Mouse (Mus musculus) adrenal gland, adult 2 months (tissue): ENCODE results near the gene Rapgef4. TPM values are rescaled to one million over a fixed set of nuclear protein-coding genes. Genes with fewer than 3 reads are reported as not detected.

Experiments
- DNase-seq: peaks from one replicate; pipeline ENCODE4 v3.0.0; 2021
- polyA plus RNA-seq: library from polyadenylated mRNA; depleted of rRNA; stranded (reverse); fragments of >200 nt; gene quantifications from 2 replicates; pipeline ENCODE4 v1.2.3, GENCODE M21; 2012; rRNA removed
- total RNA-seq, 2 experiments: library from RNA; stranded (reverse); gene quantifications; 2 replicates each; pipeline ENCODE4 v1.2.3; 2021

Gene Rapgef4
- total and polyA plus RNA-seq, 3 experiments, result 109 to 271 (median 137) TPM

GRCm38 (mm10) chr2:72280524-72280923, 299.5 kb downstream of the Rapgef4 start:
- DNase-seq, result no peak

GRCm38 (mm10) chr2:72281971-72282370, 300.9 kb downstream of the Rapgef4 start:
- no peak for DNase-seq

DNA sequence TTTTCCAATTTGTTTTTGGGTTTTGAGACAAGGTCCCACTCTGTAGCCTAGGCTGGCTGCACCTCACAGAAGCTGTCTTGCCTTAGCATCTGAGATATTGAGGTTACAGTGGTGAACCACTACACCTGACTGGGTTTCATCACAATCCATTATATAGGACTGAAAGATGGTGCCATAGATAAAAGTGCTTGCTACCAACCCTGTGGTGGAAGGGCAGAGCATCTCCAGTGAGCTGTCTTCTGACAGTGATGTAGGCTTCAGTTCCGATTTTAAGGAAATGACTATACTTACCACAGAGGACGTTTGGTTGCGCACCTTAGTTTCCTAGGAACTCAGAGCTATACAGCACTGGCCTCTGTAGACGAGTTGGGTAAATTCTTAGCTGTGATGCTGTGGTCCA, 301.7 kb downstream of the Rapgef4 start:
- no peak for DNase-seq

DNA sequence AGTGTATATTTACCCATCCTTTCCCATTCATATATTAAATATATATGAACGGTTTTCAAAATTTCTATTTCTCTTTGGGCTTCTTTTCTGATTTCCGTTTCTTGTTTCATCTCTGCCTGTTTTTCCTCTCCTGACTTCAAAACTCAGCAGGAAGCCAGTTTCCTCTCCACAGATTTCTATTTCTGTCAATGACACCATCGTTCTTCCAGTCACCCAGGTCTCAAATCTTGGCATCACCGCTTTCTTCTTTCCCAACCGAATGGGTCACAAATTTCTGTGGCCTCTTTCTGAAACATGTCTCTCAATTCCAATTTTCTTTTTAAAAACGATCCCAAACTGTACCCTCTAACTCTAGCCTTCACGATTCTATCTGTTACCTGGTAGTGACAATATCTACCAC, 303.6 kb downstream of the Rapgef4 start:
- DNase-seq, result no peak

- DNase-seq, result peak; percentile 85
These were observed 304.3 kb downstream of the Rapgef4 start, which contains the start of gene Map3k20 for GRCm38 (mm10) chr2:72285256-72285887. Map3k20 (plus strand) TSS chr2:72285637.

GRCm38 (mm10) chr2:72285888-72286661, 305.0 kb downstream of the Rapgef4 start:
- peak; percentile 66 for DNase-seq

GRCm38 (mm10) chr2:72287142-72287541, 306.1 kb downstream of the Rapgef4 start:
- peak; percentile 47 for DNase-seq

GRCm38 (mm10) chr2:72288932-72289534, 308.0 kb downstream of the Rapgef4 start:
- DNase-seq, result no peak

DNA sequence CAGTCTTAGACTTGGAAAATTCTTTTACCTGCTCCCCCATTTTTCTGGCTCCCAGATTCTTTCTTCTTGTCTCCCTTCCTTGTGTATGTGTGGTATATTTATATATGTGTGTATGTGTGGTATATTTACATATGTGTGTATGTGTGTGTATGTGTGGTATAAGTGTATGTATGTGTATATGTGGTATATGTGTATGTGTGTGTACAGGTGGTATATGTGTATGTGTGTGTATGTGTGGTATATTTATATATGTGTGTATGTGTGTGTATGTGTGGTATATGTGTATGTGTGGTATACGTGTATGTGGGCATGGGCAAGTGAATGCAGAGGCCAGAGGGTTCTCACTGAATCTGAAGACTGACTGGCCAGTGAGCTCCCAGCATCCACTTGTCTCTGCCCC, 310.1 kb downstream of the Rapgef4 start:
- no peak for DNase-seq

DNA sequence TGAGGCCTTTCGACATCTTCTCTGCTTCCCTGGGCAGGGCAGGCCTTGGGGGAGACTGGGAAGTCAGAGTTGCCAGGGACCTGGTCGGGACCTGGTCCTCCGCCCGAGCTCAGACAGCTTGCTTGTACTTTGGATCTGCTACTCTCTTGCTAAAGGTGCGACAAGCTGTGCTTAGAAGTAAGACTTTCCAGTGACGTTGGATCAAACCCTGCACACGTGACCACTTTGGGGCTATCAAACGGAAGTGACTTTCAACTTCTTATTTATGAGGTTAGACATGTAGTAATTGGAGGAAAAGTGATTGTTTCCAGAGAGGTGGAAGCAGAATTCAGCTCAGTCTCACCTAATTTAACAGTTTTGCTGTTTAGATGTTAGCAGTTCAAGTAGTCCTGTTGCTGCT, 311.5 kb downstream of the Rapgef4 start:
- DNase-seq, result no peak

GRCm38 (mm10) chr2:72294994-72295393, 314.0 kb downstream of the Rapgef4 start:
- no peak for DNase-seq

DNA sequence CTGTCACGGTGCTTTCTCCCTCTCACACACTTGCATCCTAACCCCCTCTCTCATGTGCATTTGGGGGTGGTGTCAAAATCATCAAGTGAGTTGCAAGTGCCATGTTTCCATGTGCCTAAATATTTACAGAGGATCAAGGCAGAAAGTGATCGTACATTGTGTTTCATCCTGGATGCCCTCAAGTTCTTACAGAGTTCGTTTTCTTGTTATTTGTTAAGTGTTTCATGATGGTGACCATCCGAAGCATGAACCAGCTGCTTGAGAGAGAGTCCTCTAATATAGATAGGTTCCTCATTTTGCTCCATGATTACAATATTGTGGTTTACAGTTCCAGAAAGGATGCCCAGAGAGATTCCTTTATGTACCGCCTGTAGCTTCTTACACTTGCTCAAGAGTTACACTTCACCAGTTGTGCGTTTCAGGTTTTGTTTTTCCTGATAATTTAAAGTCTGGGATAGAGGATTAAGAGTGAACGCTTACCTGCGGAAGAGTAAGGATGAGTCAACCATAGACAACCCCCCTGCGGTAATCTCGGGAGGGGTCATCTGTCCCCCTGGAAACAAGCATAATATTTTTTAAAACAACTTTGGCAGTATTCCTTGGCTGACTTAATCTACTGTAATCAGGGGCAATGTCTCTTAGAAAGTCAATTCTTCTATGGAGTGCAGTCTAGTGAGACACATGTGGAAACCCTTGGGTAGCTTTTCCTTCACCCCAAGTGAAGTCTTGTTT, 316.1 kb downstream of the Rapgef4 start:
- DNase-seq, result no peak

GRCm38 (mm10) chr2:72297716-72298082, 316.7 kb downstream of the Rapgef4 start:
- peak; percentile 31 for DNase-seq

GRCm38 (mm10) chr2:72298406-72298805, 317.4 kb downstream of the Rapgef4 start:
- DNase-seq, result peak; percentile 44

DNA sequence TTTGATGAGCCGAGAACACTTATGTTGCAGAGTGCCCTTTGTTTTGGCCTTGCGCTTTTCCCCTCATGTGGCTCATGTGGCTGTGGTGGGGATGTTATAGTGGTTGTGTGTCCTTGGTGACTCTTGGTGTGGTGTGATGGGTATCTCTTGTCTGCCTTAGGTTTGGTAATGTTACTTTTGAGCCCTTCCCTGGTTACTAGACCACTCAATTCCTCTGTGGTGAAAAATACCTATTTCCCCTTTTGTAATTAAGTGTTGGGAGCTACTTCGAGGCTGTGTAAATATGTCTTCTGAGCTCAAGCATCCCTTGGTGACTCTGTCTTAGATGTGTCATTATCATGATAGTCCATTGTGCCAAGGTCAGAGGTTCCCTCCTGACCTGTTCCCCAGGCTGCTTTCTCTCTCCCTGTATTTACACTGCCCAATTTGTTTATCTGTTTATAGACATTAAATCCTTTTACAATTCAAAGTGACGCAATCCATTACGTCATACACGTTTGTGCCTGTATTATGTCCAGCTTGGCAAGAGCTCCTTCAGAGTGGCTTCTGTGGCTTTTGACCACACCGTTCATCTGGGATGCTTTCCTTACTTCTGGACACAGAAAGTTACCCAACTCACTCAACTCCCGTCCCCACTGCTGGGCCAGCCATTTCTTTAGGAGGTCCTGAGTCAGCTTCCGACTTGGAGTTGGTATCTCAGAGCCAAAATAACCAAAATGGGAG, 320.3 kb downstream of the Rapgef4 start:
- no peak for DNase-seq

DNA sequence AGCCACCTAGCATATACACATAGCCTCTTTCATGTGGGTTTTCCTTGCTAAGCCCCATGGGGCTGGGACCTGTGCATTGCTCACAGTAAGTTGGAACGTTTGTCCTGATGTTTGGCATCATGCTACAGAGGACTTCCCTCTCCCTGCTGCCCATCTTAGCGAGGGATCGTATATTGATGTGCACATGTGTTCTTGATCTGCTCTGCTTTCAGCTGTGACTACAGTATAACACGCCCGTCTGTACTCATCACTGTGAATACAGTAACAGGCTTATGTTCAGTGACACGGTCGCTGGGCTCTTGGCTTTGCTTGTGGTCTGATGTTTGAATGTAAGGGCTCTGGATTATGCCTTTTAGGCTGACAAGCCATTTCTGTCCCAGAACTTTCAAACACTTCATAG, 324.7 kb downstream of the Rapgef4 start:
- DNase-seq, result no peak

Other genes starting within 250 kb of the Rapgef4 start
- gene Itga6, start 235.6 kb upstream of the Rapgef4 start, total RNA-seq, result 100 to 1,000 TPM; 125 to 177 TPM
- 28.1 and 28.3 TPM in 2 replicates for gene Itga6, start 235.6 kb upstream of the Rapgef4 start, polyA plus RNA-seq
- 10 to 100 TPM; 27.1 to 49.2 TPM for gene Pdk1, start 108.0 kb upstream of the Rapgef4 start, total RNA-seq
- 51.6 and 89.4 TPM in 2 replicates for gene Pdk1, start 108.0 kb upstream of the Rapgef4 start, polyA plus RNA-seq